Mouse (Mus musculus) kidney, adult 9 months (tissue): ENCODE measurements at regions not wholly inside any gene's neighbourhood (a gene's known extent, or its start where the extent isn't known, plus 50 kb on each side); places are given as distances from the start of the nearest gene placed in this dataset.

Source experiments
- DNase-seq: peaks from one replicate; pipeline ENCODE4 v3.0.0; 2022

DNA sequence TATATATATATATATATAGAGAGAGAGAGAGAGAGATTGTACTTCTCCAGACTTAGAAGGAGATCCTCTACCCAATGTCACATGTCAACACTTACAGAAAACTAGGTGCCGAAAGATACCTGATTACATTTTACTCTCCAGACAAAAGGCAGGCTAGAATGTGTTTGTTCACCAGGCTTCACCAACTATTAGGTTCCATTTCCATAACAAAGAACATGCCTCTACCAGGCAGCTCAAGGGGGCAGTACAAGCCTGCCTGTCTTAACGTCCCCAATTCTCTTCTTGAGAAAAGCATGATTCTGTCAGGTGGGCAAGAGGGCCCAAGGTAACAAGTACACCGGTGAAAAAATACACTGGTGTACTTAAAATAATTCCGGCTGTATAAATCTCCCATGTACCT is 72.8 kb upstream of the Med14 start:
- DNase-seq, result no peak

DNA sequence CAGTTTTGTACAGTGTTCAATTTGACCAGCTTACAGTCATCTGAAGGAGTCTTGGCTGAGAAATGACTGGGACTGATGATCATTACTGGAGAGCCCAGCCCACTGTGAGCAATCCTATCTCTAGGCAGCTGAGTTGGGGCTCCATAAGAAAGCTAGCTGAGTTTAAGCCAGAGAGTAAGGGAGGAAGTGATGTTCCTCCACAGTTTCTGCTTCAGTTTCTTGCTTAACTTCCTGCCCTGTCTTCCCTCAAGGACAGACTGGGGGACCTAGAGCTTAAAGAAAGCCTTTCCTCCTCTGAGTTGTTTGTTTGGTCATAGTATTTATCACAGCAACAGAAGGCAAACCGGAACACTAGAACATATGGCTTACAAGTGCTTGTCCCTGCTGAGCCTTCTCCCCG is 70.8 kb upstream of the Med14 start:
- no peak for DNase-seq

DNA sequence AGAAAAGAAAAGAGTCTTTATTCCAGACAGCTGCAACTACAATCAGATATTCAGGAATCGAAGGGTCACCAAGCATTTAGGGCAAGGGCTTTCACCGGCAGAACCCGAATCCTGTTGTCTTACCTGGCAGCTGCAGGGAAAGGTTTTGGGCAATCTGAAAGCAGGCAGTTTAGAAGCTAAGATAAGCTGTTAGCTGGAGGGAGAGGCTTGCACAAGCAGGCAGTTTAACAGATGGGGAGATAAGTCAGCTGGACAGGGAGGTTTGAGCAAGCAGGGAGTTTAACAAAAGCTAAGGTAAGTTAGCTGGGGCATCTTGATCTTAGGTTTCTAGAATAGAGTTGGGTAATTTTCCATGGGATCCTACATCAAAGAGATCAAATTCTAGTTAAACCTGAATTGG is 67.3 kb upstream of the Med14 start:
- DNase-seq, result no peak

DNA sequence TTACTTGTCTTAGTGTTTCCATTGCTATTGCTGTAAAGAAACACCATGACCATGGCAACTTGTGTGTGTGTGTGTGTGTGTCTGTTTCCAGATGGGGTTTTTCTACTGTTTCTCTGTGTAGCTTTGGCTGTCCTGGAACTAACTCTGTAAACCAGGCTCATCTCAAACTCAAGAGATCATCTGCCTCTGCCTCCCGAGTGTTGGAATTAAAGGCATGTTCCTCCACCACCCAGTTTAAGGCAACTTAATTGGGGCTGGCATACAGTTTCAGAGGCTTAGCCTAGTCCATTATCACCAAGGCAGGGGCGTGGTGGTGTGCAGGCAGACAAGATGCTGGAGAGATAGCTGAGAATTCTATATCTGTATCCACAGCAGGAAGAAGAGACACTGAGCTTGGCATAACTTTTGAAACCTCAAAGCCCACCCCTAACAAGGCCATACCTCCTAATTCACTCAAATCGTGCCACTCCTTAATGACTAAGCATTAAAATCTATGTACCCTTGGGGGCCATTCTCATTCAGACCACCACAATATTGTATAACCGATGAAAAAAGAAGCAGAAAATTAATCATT is 65.5 kb upstream of the Med14 start:
- DNase-seq, result no peak

DNA sequence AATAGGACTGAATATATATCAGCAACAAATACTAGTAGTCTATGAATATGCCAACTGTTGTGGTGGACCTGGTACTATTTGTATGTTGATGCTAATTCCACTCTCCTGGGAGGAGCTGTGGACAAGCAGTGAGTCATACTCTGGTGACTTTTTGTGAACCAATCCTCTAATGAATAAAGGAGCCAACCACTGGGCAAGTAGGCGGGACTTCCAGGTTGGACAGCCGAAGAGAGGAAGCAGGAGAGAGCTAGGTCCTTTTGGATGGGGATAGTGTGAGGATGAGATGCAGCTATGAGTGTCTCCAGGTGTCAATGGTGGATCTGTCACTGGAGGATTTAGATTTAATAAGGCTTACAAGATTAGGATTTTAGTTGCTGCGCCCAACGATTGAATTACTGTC is 64.8 kb upstream of the Med14 start:
- no peak for DNase-seq

DNA sequence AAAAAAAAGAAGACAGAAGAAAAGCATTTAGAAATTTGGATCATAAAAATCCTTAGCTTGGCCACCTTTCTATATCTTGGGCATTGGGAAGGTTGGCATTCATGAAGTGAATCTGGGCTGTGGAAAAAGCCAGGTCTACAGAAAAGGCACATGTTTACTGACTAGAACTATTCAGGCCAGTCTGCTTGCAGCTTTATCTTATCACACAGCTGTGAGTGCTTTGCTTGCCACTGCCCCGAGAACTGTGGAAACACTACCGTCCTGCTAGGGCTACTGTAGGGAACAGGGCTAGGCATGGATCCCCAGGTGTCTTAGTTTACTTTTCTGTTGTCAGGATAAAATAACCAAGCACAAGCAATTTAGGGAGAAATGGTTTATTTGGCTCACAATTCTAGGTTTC is 63.4 kb upstream of the Med14 start:
- DNase-seq, result no peak

DNA sequence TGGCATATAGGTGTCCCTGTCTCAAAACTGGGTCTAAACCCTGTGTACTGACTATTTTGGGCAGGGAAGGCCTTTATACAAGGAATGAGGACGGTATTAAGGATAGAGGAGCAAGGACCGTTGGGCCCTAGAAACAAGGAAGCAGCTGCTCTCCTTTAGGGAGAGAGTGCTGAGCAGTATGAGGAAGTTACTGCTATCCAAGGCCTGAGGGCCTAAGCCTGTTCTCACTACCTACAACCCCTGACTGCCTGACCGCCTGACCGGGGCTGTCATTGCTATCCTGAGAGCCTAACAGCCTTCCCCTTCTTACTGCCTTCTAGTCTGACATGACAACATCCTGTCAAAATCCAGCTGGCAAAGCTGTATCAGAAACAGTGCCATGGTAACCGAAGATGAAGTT is 62.6 kb upstream of the Med14 start:
- no peak for DNase-seq

DNA sequence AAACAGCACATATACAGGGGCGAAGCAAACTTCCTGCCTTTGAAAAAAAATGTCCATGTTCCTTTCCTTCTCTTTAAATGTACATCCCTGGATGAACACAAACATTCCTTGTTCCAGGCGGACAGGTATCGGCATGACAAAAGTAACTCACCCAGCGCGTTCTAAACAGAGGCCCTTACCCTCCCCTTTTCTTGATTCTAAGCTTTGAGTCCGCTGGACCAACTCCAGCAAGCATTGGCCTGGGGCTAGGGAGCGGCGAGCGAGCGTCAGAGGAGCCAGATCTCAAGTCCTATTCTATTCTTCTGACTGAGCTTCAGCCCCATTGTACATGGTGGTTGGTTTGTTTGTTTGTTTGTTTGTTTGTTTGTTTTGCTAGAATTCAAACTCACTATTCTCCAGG is 60.9 kb upstream of the Med14 start:
- DNase-seq, result peak; percentile 13

DNA sequence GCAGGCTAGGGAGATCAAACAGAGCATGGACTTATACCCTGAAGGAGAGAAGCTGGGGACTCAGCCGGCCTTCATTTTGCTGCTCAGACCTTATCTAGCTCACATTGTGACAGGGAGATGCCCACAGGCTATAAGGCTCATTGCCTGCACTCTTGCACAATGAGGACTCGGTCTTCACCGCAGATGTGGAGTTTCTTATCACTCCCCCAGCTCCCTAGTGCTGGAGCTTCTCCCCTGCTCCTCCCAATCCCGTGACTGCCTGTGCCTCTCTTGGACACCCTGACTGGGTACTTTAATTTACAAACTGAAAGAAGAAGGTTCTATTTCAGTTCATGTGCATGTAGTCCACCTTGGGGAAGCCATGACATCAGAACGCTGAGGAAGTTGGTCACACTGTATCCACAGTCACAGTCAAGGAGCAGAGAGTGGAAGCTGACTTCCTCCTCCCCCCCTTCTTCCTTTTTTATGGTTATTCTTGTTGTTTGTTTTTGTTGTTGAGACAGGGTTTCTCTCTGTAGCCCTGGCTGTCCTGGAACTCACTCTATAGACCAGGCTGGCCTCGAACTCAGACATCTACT is 51.3 kb upstream of the Med14 start:
- no peak for DNase-seq
